Mouse (Mus musculus) fat pad, adult 2 months (tissue): Measurements from ENCODE around the gene Cdkn1a.
"Not testable (repeated sequence)": the region's sequence is repeated elsewhere in the genome, so short reads cannot be mapped to it uniquely, and the experiment has no call there.

Experiments used
- DNase-seq: peaks from one replicate; pipeline ENCODE4 v3.0.0-alpha.2; 2011; ENCODE audit warnings: low read depth, low spot score; ENCODE audit errors: extremely low read depth

The Cdkn1a gene

DNA sequence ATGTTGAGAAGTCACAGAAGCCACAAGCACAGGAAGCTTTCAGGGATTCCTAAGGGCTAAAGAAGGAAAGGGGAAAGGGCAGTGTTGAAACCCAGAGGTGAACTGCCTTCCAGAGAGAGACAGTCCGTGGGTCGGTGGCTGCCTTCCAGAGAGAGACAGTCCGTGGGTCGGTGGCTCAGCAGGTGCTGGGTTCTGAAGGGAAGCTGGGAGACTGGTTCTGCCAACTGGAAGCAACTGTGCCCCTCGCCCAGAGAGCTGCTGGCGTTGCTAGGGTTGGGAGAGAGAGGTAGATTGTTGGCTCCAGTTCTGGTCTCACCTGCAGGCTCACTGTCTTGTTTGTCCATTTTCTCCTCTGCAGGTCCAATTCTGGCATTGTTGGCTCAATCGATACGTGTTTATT lies 32.3 kb upstream of the Cdkn1a start:
- DNase-seq: no peak

DNA sequence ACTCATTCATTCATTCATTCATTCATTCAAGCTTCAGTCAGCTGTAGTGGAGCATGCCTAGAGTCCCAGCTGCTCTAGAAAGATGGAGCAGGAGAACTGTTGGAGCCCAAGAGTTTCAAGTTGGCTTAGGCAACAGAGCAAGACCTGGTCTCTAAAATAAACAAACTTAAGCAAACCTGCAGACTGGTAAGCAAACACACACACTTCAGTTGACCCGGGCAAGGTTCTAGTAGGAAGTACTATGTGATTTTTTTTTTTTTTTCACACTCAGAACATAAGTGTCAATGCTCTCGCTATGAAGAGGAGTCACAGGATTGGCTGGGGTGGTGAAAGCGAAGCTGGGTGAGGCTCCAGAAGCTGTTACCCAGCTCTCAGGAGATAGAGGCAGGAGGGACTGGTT lies 31.2 kb upstream of the Cdkn1a start:
- DNase-seq: no peak

DNA sequence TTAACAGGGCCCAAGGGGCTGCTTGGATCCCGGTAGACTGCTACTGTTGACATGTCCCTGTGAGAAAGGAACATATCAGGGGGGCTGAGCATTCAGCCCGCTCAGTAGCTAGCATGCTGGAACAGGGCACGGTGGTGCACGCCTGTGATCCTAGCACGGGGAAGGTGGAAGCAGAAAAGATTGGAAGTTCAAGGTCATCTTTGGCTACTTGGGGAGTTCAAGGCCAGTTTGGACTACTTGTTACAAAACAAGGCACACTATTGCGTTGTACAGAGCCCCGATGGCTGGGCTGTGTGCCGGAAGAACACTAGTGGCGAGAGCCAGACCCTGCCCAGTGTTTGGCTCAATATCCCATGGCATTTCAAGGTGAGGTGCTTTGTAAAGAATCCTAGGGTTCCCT lies 29.8 kb upstream of the Cdkn1a start:
- DNase-seq: no peak

DNA sequence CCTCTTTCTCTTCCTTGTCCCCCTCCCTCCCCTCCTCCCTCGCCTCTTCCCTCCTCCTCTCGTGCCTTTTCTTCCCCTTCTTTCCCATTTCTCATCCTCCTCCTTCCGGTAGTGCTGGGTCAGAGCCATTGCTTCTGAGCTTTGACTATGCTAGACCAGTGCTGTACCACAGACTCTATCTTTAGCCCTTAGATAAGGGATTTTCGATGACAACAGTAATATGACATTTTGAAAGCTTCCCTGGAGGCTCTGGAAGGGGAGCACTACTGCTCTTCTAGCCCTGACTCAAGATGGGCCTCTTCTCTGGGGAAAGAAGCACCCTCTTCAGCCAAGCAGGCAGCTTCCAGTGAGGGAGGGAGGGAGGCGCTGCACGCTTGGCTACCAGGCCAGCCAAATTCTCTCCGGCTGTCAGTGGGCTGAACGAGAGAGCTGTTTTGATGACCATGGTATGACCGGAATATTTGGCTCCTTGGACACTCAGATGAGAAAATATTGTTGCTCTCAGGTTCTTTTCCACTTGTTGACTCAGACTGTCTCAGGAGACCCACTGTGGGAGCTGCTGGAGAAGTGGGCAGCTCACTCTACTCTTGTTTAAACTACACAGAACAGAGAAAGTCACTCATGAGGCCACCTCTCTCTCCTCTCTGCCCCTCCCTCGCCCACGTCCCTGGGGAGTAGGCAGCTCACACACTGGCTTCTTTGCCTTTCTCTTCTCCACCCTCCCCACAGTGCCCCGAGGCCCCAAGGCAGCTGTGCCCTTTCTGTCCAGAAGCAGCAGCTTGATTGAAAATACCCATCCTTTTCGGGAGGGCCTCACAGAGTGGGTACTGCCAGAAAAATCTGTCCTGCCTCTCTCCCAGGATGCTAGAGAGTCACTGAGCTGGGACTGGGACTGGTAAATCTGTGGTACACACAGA lies 28.4 kb upstream of the Cdkn1a start:
- DNase-seq: no peak

DNA sequence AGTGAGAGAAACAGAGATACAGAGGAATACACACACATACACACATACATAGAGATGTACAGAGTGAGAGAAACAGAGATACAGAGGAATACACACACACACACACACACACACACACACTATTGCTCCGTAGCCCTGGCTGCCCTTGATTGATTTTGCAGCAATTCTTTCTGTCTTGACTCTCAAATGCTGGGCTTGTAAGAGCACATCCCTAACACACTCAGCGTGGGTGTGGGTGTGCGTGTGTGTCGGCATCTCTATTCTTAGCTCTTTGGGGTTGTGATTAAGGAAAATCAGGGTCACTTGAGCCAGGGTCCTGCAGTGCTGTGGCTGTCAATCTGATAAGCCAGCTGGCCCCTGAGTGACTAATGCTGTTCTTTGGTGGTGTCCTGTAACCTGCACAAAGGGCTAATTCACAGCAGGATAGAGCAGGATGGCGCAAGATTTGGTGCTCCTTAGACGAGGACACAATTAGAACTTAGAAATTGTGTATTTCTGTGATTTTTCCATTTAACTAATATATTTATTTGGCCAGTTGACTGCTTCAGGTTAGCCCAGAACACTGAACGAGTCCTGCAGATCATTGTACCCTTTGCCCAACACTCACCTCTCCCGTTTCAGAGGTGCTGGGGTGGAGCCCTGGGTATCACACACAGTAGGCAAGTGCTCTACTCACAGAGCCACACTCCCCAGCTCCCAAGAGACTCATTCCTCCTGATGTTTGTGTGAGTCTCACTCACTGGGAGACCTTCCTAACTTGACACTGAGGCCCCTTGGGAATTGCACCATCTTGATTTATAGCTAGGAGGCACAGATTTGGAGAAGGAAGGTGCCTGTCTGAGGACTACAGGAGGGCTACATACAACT lies 27.4 kb upstream of the Cdkn1a start:
- DNase-seq: no peak

DNA sequence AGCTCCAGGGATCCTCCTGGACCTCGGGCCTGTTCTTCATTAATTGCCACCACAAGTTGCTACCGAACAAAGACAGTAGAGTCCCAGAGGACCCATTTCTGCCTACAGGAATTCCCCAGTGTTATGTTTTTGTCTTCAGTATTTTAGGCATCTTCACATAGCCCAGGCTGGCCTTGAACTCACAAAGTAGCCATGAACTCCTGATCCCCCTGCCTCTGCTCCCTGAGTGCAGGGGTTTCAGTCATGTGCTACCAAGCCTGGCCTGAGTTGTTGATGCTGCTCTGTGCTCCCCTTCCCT lies 26.8 kb upstream of the Cdkn1a start:
- no peak for DNase-seq

DNA sequence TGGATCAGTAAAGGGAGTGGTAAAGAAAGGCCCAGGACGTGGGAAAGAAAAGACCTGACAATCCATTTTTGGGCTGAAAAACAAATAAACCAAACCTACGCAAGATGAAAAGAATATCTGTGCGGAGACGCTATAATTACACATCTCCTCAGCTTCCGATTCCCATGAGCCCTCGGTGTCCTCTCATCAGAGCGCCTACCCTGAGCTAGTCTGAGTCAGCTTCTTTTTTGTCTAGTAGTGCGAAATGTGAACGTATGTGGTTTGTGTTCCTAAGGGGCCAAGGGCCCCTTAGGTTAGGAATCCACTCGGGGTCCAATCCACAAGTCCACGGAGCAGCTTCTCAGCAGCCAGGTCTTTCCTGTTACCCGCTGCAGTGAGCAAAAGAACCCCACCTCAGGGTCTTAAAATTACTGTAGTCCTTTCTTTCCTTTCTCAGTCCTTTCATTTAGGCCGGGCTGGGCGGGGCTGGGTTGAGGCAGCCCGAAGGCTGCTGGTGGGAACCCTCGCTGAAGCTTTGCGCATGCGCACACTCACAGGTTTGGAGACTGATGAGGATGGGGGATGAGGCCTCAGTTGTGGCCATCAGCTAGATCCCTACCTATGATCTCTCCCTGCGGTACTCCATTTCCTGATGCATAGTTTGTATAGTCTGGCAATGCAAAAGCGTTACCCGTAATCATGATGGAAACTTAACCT lies 25.4 kb upstream of the Cdkn1a start:
- no peak for DNase-seq

DNA sequence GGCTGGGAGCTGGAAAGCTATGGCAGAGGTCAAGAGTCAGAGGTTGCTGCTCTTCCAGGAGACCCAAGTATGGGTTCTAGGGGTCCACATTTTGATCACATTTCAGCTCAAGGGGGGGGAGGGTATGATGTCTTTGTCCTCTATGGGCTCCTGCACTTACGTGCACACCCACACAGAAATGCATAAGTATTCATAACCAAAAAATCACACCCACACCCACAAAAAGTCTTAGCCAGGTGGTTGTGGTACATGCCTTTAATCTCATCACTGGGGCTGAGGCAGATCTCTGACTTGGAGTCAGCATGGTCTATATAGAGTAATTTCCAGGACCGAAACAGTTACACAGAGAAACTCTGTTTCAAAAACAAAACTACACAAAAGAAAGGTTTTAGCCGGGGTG lies 24.8 kb upstream of the Cdkn1a start:
- no peak for DNase-seq

DNA sequence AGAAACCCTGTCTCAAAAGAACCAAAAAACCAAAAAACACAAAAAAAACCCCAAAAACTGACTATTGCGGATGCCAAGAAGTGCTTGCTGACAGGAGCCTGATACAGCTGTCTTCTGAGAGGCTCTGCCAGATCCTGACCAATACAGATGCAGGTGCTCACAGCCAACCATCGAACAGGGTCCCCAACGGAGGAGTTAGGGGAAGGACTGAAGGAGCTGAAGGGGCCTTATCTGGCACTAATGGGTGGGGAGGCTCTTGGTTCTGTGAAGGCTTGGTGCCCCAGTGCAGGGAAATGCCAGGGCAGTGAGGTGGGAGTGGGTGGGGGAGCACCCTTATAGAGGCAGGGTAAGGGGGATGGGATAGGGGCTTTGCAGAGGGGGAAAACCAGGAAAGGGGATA lies 23.4 kb upstream of the Cdkn1a start:
- not testable (repeated sequence) for DNase-seq

DNA sequence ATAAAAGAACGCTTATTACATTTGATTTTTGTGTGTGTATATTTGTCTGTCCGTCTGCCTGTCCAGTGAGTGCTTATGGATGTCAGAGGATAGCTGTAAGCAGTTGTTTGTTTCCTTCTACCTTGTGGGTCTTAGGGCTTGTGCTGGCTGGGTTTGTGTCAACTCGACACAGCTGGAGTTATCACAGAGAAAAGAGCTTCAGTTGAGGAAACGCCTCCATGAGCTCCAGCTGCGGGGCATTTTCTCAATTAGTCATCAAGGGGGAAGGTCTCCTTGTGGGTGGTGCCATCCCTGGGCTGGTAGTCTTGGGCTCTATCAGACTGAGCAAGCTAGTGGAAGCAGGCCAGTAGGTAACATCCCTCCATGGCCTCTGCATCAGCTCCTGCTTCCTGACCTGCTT lies 22.9 kb upstream of the Cdkn1a start:
- DNase-seq: no peak

DNA sequence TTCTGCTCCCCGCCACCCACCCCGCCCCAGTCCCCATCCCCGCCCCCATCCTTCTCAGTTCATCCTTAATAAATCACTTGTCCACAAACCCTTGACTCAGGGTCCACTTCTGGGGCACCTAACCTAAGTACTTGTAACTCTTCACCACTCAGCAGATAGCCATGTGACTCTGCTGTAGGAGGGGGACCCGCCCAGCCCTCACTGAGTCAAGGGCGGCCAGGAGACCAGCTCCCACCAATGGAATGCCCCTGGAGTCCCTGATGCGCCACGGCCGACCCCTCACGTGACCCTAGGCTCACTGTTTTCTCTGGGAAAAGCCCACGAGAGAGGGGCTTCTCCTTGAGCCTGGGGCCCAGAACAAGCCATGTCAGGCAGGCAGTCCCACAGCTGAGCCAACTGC lies 21.7 kb upstream of the Cdkn1a start:
- no peak for DNase-seq

DNA sequence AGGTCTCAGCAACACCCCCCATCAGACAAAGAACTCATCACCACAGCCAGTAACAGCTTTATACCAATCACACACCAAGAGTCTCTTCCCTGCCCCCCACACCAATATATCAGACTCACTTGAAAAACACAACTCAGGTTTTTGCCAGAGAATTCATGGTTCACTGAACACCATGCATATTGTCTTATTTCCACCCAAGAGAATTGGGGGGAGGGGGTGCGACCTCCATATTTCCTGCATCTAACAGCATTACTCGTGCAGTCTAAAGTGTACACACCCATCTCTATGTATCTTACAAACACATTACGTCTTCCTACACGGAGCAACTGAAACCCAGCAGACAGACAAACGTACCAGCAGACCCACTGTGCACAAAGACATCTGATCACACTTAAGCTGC lies 19.0 kb upstream of the Cdkn1a start:
- no peak for DNase-seq

DNA sequence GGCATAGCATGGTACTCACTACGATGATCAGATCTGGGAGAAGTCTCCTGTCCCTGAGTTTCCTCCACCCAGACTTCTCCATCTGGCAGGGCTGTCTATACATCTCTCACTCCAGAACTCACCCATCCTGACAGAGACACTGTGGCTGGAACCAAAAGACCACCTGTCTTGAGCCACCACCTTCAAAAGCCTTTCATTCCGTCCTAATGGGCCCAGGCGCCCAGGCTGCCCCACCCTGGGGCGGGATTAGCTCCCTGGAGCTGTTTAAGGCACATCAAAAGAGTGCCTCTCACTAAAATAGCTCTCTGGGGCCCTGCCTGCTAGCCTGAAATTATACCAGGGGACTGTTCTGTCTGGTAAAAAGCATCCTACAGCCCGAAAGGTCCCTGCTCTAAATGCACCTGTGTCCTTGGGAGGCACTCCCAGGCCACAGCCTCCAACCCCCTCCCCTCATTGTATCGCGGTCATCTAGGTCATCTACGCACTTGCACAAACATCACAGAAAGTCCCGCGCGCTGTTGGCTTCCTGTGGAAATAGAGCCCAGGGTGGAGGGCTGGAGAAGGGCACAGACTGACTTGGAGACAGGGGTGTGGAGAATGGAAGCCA lies 18.0 kb upstream of the Cdkn1a start:
- no peak for DNase-seq

DNA sequence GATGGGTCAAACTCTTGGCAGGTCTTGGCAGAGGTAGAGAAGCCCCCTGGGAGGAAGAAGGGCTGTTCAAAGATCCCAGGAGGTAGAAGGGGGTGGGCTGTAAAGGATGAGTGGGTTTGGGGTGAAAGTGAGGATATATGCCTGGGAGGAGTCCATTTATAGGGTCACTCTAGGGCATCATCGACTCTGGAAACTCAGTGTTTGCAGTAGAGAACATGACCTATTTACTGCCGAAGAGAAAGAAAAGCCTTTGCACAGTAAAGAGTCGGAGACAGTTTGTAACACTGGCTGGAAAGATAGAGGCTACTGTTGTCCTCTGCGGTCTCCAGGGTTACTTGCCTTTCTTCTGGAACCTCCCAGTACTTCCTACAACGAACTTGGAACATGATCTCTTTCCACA lies 17.5 kb upstream of the Cdkn1a start:
- DNase-seq: no peak

DNA sequence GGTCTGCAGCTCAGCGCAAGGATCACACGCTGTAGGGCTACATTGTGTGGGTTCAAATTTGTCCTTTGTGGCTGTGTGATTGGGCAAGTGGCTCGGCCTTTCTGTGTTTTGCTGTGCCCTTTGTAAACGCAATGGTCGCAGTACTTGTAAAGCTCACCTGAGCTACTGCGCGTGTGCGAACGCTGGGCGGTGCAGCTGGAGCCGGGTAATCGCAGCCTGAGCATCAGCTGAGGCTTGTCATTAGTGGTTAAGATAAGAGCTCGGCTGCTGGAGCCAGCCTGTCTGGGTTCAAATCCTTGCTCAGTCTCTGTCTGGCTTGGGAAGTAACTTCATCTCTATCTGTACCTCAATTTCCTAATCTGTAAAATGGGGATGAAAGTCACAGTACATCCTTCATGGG lies 16.7 kb upstream of the Cdkn1a start:
- no peak for DNase-seq

DNA sequence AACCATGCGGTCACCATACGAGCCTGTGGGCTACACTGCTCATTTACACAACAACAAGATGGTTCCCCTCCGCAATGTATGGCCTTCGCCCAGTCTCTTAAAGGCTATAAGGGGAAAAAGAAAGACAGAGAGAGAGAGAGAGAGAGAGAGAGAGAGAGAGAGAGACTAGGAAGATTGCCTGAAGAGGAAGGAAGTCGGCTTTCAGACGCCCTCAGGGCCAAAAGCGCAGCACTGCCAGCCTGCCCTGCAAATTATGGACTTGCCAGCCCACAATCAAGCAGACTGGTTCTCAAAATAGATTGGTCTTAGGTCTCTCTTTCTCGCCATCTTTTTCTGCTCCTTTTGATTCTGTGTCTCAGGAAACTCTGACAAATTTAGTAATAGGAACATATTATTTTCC lies 14.5 kb upstream of the Cdkn1a start:
- DNase-seq: no peak

DNA sequence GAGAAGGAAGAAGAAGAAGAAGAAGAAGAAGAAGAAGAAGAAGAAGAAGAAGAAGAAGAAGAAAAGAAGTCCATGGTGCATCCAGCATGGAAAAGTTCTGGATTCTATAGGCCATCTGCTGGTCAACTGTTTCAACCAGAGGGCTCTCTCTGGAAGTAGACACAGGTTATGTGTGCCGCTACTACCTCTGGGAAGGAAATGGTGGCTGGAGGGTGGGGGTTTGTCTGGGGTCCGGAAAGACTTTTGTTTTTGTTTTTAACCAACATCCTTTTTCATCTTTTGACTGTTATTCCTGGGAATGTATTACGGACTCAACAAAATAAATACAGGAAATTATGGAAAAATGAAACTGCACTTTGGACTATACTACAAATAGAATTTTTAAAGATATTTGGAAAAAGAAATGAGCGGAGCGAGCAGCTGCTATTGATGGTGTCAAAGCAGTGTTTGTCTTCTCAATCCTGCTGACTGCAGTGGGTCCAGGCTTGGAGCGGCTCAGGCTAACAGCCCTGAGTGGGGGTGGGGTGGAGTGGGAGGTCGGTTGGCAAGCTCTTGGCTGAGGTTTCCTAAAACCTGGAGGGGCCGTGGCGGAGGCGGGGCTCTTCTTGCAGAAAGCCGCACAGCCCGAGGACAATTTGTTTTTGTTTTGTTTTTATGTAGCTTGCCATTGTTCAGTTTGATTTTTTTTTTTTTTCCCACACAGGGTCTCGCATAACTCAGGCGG lies 12.8 kb upstream of the Cdkn1a start:
- DNase-seq: no peak

DNA sequence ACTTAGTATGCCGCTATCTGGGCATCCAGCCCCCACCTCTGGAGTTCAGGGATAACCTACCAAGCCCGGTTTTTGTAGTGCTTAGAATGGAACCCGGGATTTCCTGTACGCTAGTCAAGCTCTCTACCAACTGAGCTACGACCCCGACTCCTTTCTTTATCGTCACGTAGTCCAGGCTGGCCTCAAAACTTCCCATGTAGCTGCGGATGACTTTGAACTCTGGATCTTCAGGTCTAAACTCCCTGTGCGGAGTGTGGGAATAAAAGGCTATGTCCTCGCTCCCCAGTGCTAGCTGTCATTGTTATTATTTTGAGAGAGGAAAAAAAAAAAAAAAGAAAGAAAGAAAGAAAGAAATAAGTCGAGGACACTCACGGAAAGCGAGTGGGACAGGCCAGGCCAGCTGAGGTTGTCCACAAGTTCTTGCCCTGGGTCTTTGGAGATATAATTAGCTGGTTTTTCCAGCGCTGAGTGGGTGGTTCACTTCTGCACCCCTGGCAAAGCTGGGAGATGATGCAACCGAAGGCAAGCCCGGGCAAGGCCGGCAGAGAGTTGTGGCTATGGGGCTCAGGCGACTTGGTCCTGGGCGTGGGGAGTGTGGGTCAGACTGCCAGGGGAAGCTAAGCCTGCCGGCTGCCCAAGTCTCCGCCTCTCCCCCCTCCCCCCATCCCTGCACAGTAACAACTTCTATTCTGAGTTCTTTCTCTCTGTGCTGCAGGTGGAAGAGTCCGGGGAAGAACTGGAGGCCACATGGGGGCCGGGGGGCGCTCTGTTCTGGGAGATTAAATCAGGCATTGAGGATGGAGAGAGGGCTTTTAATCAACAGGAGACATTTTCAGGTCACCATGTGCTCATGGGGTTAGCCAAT lies 12.0 kb upstream of the Cdkn1a start:
- DNase-seq: peak; percentile 81

DNA sequence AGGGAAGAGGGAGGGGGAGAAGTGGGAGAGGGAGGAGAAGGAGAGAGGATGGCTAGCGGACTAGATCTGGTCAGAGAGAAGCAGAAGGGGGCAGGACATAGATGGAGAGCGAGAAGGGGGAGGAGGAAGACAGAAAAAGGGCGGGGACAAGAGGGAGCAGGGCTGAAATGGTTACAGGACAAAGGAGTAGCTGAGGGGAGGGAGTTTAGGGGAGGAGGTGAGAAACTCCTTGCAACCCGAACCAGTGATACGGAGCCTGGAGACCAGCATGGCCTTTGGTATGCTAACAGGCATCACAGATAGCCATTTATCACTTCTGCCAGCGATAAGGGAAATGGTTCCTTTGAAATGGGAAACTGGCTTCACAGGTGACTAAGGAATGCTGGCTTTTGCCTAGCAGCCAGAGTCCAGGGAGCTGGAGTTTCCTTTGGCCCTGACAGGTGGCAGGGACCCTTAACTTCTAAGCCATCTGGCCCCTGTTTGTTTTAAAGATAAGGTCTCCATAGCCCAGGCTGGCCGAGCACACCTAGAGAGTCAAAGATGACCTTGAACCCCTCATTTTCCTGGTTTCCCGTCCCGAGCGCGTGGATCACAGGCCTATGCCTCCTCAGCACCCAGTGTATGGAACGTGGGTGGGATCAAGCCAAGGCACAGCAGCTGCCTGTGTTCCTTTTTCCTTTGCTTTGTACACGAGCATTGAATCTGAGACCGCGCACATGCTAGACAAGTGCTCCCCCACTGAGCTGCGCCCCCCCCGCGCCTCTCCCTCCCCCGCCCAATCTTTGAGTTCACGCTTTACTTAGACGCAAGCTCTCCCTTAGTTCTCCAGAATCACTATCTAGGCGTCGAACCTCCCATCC lies 9.8 kb upstream of the Cdkn1a start:
- DNase-seq: no peak
